Mouse (Mus musculus): ENCODE results near the gene Prokr2. TPM values are rescaled to one million over a fixed set of nuclear protein-coding genes. Genes with fewer than 3 reads are reported as not detected.

The Prokr2 gene
- total and polyA plus RNA-seq, 2 experiments from 2014 or later: 0.30 to 0.76 TPM

GRCm38 (mm10) chr2:132313568-132313967, 71.7 kb downstream of the Prokr2 start:
- ATAC-seq (ENCODE audit: insufficient read depth, low read depth): no peak
- H3K9me3 ChIP-seq (replicated peaks; ENCODE audit: control insufficient read depth, low read length): no peaks in the 10 kb centered on the region

GRCm38 (mm10) chr2:132312616-132313015, 72.6 kb downstream of the Prokr2 start:
- ATAC-seq (ENCODE audit: insufficient read depth, low read depth) (no peak), DNase-seq (ENCODE audit: low spot score) (no peak)
- Histone ChIP-seq H3K27me3 (ENCODE audit: control insufficient read depth, insufficient read depth, low read length) (no peaks in the 10 kb centered on the region), H3K4me3 (ENCODE audit: low read depth, low read length) (no peak overlapping the region), H3K9me3 (replicated peaks; ENCODE audit: control insufficient read depth, low read length) (no peaks in the 10 kb centered on the region), H3K4me2 (ENCODE audit: low read depth, low read length) (no peak overlapping the region), H3K36me3 (replicated peaks; ENCODE audit: control insufficient read depth, insufficient read depth, low read length) (peaks cover 25% of the 10 kb centered on the region), H3K27ac (ENCODE audit: low read depth) (no peak overlapping the region), H3K9ac (replicated peaks; ENCODE audit: low read depth, low read length) (no peak overlapping the region), H3K4me1 (ENCODE audit: control insufficient read depth, insufficient read depth) (no peaks in the 10 kb centered on the region)
- TF ChIP-seq CTCF (IDR thresholded peaks at IDR 0.05; ENCODE audit: low read depth): no peak
- WGBS: 86% methylated on average over 5 of the region's 5 CpGs

More at GRCm38 (mm10) chr2:132313568-132313967, 71.7 kb downstream of the Prokr2 start:
- DNase-seq (ENCODE audit: low spot score): no peak
- Histone ChIP-seq H3K4me1 (ENCODE audit: control insufficient read depth, insufficient read depth) (no peaks in the 10 kb centered on the region), H3K27me3 (ENCODE audit: control insufficient read depth, insufficient read depth, low read length) (no peaks in the 10 kb centered on the region), H3K36me3 (replicated peaks; ENCODE audit: control insufficient read depth, insufficient read depth, low read length) (peaks cover 16% of the 10 kb centered on the region), H3K4me3 (ENCODE audit: low read depth, low read length) (no peak overlapping the region), H3K27ac (ENCODE audit: low read depth) (no peak overlapping the region), H3K4me2 (ENCODE audit: low read depth, low read length) (no peak overlapping the region), H3K9ac (replicated peaks; ENCODE audit: low read depth, low read length) (no peak overlapping the region)
- WGBS: 95% methylated on average over 2 of the region's 2 CpGs
- TF ChIP-seq CTCF (IDR thresholded peaks at IDR 0.05; ENCODE audit: low read depth) (no peak), EP300 (IDR thresholded peaks at IDR 0.05; ENCODE audit: low read depth) (no peak)

- Histone ChIP-seq H3K4me2 (ENCODE audit: low read depth, low read length) (no peak overlapping the region), H3K4me1 (ENCODE audit: control insufficient read depth, insufficient read depth) (no peaks in the 10 kb centered on the region), H3K27me3 (ENCODE audit: control insufficient read depth, insufficient read depth, low read length) (no peaks in the 10 kb centered on the region), H3K36me3 (replicated peaks; ENCODE audit: control insufficient read depth, insufficient read depth, low read length) (peaks cover 50% of the 10 kb centered on the region), H3K9ac (replicated peaks; ENCODE audit: low read depth, low read length) (no peak overlapping the region), H3K27ac (ENCODE audit: low read depth) (no peak overlapping the region), H3K4me3 (ENCODE audit: low read depth, low read length) (no peak overlapping the region), H3K9me3 (replicated peaks; ENCODE audit: control insufficient read depth, low read length) (no peaks in the 10 kb centered on the region)
- DNase-seq (ENCODE audit: low spot score) (no peak), ATAC-seq (ENCODE audit: insufficient read depth, low read depth) (no peak)
- 95% methylated on average over 6 of the region's 6 CpGs for WGBS
- TF ChIP-seq EP300 (IDR thresholded peaks at IDR 0.05; ENCODE audit: low read depth) (no peak), CTCF (IDR thresholded peaks at IDR 0.05; ENCODE audit: low read depth) (no peak)
Observed at GRCm38 (mm10) chr2:132309398-132309930, 75.8 kb downstream of the Prokr2 start.

- Histone ChIP-seq H3K4me2 (ENCODE audit: low read depth, low read length) (no peak overlapping the region), H3K4me3 (ENCODE audit: low read depth, low read length) (no peak overlapping the region), H3K27me3 (ENCODE audit: control insufficient read depth, insufficient read depth, low read length) (no peaks in the 10 kb centered on the region), H3K4me1 (ENCODE audit: control insufficient read depth, insufficient read depth) (no peaks in the 10 kb centered on the region), H3K27ac (ENCODE audit: low read depth) (no peak overlapping the region), H3K36me3 (replicated peaks; ENCODE audit: control insufficient read depth, insufficient read depth, low read length) (peaks cover 56% of the 10 kb centered on the region), H3K9me3 (replicated peaks; ENCODE audit: control insufficient read depth, low read length) (no peaks in the 10 kb centered on the region), H3K9ac (replicated peaks; ENCODE audit: low read depth, low read length) (no peak overlapping the region)
- DNase-seq (ENCODE audit: low spot score): no peak
- TF ChIP-seq CTCF (IDR thresholded peaks at IDR 0.05; ENCODE audit: low read depth) (no peak), EP300 (IDR thresholded peaks at IDR 0.05; ENCODE audit: low read depth) (no peak)
- WGBS: 90% methylated on average over 6 of the region's 6 CpGs
- ATAC-seq (ENCODE audit: insufficient read depth, low read depth): no peak
Observed at GRCm38 (mm10) chr2:132308829-132309228, 76.4 kb downstream of the Prokr2 start.

GRCm38 (mm10) chr2:132307213-132307843, 77.9 kb downstream of the Prokr2 start:
- H3K27me3 ChIP-seq (ENCODE audit: control insufficient read depth, insufficient read depth, low read length): no peaks in the 10 kb centered on the region
- no peak overlapping the region for H3K4me3 ChIP-seq (ENCODE audit: low read depth, low read length)
- H3K9ac ChIP-seq (replicated peaks; ENCODE audit: low read depth, low read length): no peak overlapping the region
- DNase-seq (ENCODE audit: low spot score) (no peak), ATAC-seq (ENCODE audit: insufficient read depth, low read depth) (no peak)
- H3K4me1 ChIP-seq (ENCODE audit: control insufficient read depth, insufficient read depth): no peaks in the 10 kb centered on the region
- TF ChIP-seq CTCF (IDR thresholded peaks at IDR 0.05; ENCODE audit: low read depth) (no peak), EP300 (IDR thresholded peaks at IDR 0.05; ENCODE audit: low read depth) (no peak)
- 92% methylated on average over 11 of the region's 11 CpGs for WGBS
- H3K27ac ChIP-seq (ENCODE audit: low read depth): no peak overlapping the region
- H3K4me2 ChIP-seq (ENCODE audit: low read depth, low read length): no peak overlapping the region
- no peaks in the 10 kb centered on the region for H3K9me3 ChIP-seq (replicated peaks; ENCODE audit: control insufficient read depth, low read length)
- peaks cover 69% of the 10 kb centered on the region for H3K36me3 ChIP-seq (replicated peaks; ENCODE audit: control insufficient read depth, insufficient read depth, low read length)

GRCm38 (mm10) chr2:132305988-132306387, 79.3 kb downstream of the Prokr2 start:
- Histone ChIP-seq H3K9ac (replicated peaks; ENCODE audit: low read depth, low read length) (no peak overlapping the region), H3K27me3 (ENCODE audit: control insufficient read depth, insufficient read depth, low read length) (no peaks in the 10 kb centered on the region), H3K9me3 (replicated peaks; ENCODE audit: control insufficient read depth, low read length) (no peaks in the 10 kb centered on the region), H3K4me1 (ENCODE audit: control insufficient read depth, insufficient read depth) (no peaks in the 10 kb centered on the region), H3K36me3 (replicated peaks; ENCODE audit: control insufficient read depth, insufficient read depth, low read length) (peaks cover 78% of the 10 kb centered on the region), H3K27ac (ENCODE audit: low read depth) (no peak overlapping the region), H3K4me3 (ENCODE audit: low read depth, low read length) (no peak overlapping the region), H3K4me2 (ENCODE audit: low read depth, low read length) (no peak overlapping the region)
- DNase-seq (ENCODE audit: low spot score) (no peak), ATAC-seq (ENCODE audit: insufficient read depth, low read depth) (0 out of 2 replicates have a peak, but pooled peaks have one; percentile 16)
- WGBS: 49% methylated on average over 4 of the region's 4 CpGs
- TF ChIP-seq EP300 (IDR thresholded peaks at IDR 0.05; ENCODE audit: low read depth) (no peak), CTCF (IDR thresholded peaks at IDR 0.05; ENCODE audit: low read depth) (peak; percentile 67)

All from heart, postnatal 0 days (tissue).